Mouse (Mus musculus) right cerebral cortex, adult 18-20 months (tissue): ENCODE data around the gene Cog6.

Experiments used
- DNase-seq: peaks from one replicate; pipeline ENCODE4 v3.0.0; 2022; ENCODE audit warnings: mixed read lengths

Cog6 gene

DNA sequence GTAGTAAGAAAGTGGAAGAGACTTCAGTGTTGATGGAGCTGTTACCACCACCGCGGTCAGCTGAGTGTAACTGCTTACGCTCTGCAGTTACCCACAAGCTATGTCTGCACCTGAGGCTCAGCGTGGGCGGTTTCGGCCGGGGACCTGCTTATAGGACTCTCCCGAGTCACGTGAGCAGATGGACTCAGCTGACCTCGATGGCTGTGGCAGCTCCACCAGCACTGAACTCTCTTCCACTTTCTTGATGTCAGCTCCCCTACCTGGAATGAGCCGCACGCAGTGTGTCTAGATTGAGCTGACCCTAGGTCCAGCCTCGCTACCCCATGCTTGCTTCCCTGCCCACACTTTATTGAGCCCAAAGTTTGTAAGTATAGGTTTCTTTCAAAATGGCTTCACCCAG lies 56.1 kb downstream of the Cog6 start:
- DNase-seq, result no peak

- DNase-seq, result peak; percentile 13
Observed at GRCm38 (mm10) chr3:52958444-52959120, 58.5 kb downstream of the Cog6 start.

DNA sequence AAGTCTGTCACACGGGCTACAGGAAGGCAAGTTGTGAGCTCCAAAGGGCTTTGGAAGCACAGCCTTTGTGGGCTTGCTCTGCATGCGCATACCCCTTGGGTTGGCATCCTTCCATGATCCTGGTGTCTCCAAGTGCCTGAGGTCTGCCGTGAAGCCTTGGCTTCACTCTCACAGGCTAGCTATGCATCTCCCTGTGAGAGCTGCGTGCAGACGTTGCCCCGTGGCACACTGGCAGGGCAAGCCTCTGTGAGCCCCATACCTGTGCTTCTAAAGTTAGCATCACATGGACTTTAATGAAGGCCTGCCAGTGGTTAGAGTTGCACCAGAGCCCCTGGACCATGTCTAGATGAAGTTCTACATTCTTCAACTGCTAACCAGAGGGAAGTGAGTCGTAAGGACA lies 59.2 kb downstream of the Cog6 start:
- DNase-seq, result no peak

GRCm38 (mm10) chr3:52956236-52956635 lies 60.8 kb downstream of the Cog6 start:
- no peak for DNase-seq

- no peak for DNase-seq
Observed at GRCm38 (mm10) chr3:52955481-52956019, 61.5 kb downstream of the Cog6 start.

GRCm38 (mm10) chr3:52954656-52955055 lies 62.4 kb downstream of the Cog6 start:
- DNase-seq, result no peak

DNA sequence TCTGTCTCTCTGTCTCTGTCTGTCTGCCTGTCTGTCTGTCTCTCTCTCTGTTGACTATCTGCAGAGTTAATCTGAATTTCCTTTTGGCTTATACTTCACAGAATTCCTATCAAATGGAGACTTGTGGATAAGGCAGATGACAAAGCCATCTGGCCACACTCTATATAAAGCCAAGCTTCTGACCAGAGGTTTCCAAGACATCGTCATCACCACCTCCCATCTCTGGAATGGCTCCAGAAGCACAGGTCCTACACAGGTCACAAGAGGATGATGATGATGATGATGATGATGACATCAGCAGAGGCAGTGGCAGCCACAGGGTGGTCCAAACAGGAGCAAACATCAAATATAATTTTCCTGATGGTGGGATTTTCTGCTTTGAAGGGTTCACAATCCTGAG lies 63.2 kb downstream of the Cog6 start:
- DNase-seq, result no peak

GRCm38 (mm10) chr3:52948824-52949223 lies 68.2 kb downstream of the Cog6 start:
- no peak for DNase-seq

DNA sequence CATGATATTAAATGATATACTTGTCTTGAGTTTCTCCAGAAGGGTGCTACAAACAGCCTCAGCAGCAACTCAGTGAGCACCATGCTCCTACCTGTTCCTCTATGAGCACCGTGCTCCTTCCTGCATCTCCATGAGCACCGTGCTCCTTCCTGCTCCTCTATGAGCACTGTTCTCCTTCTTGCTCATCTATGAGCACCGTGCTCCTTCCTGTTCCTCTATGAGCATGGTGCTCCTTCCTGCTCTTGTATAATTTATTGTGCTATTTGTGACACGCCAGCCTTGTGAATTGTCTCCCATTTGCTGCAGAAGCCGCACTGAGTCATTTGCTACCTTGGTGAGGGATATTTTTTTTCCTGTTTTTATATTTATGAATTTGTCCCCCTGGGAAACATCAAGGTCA lies 69.6 kb downstream of the Cog6 start:
- DNase-seq, result no peak

- peak; percentile 10 for DNase-seq
Observed at GRCm38 (mm10) chr3:52940832-52941468, 76.1 kb downstream of the Cog6 start.

DNA sequence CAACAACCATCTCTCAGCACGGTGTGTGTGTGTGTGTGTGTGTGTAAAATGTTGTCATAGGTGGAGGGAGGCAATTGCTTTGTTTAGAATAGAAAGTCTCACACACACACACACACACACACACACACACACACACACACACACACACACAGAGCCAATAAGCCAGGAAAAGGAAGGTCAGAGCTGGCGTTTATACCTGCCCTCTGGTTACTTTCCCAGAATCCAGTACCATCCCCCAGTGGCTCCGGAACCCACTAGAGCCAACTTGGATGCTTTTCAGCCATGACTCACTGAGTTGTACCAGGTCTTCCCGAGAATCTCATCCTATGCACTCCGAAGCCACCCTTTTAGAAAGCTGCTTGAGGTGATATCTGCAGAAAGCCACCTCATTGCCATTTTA lies 78.6 kb downstream of the Cog6 start:
- no peak for DNase-seq

- DNase-seq, result no peak
Observed at GRCm38 (mm10) chr3:52937739-52938306, 79.2 kb downstream of the Cog6 start.

- DNase-seq, result no peak
Observed at GRCm38 (mm10) chr3:52931956-52932355, 85.1 kb downstream of the Cog6 start.
